Mouse (Mus musculus): Measurements from ENCODE around the gene Mttp.

Gene Mttp

DNA sequence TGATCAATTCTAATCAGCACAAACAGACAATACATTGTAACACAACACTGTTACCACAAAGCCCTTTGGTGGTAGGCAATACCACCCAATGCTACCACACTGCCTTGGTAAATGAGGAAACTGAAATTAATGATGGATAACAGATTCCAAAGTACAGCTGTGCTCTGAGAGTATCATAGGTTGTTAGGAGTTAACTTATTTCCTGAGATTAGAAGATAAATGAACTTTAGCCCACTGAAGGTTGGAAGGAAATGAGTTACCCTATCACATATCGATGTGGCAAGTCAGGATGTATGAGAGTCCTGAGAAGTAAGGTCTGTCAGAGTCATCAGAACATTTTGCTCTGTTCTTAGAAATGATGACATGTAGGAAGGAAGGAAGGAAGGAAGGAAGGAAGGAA lies 10.2 kb downstream of the Mttp start:
- DNase-seq (ENCODE audit: low spot score in 2 of 2): no peak

DNA sequence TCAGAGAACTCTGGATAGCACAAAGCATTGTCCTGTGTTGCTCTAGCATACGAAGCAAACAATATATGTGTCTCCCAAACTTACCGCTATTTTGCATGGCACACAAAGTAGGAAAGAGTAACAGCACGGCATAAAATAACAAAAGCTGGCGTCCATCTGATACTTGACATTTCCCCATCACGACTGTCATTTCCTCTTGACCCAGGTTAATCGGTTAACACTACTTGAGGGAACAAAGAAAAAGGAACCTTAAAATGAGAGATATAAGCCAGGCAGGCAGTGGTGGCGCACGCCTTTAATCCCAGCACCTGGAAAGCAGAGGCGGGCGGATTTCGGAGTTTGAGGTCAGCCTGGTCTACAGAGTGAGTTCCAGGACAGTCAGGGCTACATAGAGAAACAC lies 10.9 kb downstream of the Mttp start:
- no peak for DNase-seq (ENCODE audit: low spot score in 2 of 2)

DNA sequence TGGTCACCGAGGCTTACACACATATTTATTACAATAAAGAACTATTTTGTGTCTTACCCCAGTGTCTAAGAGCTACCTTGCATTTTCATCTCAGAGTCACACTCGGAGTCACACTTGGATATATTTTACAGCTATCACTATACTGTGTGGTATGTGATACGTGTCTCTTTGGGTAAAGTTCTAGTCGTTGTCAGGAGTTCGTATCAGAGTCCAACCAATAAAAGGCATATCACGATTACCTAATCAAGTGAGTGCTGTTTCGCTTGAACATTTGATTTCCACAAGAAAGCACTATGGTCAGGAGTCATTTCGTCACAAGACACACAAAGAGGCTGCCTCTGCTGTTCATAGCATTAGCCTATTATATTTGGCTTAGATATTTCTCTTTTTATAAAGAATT lies 11.3 kb downstream of the Mttp start:
- DNase-seq (ENCODE audit: low spot score in 2 of 2): no peak

DNA sequence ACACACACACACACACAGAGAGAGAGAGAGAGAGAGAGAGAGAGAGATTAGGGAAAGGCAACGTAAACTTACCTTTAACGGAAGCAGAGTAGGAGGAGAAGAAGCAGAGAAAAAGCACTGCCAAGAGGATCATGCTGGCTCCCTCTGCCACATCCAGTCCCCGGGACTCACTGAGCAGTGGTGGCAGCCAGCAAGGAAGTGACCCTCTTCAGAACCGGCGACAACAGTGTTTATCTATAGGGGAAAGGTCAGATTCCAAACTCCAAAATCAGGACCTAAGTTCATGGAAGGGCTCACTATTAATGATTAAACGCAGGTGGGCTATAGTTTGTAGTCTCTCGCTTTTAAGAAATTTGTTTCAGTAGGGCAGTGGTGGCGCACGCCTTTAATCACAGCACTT lies 13.6 kb downstream of the Mttp start:
- DNase-seq (ENCODE audit: low spot score in 2 of 2): no peak

DNA sequence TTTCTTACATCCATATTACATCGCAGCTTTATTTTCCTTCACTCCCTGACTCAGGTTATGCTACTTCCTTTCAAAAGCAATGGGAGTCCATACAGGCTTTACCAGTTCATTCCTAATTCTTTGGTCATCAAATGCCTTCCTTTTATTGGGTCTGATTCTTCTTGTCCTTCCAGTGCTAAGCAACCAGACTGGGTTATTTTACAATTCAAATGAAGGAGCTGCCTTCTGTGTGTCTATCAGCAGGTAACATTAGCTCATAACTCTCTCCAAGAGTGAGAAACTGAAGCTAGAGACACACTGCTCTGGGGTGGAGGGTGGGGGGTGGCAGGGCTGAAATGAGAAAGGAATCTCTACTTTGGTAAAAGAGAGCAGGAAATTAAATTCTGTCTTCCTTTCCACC lies 14.1 kb downstream of the Mttp start:
- DNase-seq (ENCODE audit: low spot score in 2 of 2): no peak

DNA sequence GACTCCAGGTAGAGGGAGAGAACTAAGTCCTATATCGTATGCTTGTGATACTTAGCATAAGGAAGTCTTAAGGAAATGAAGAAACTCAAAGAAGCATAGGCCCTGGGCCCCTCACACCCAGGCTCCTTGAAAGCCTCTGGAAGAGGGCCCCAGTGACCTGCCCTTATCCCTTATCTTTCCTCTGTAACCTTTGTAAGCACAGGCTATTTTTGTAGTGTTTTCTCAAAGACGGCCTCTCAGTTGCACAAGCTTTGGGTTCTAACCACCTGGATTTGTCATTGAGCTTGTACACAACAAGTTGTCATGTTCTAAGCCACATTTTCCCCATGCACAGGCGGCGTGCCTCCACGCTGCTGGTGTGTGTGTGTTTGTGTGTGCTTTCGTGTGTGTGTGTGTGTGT lies 15.7 kb downstream of the Mttp start:
- no peak for DNase-seq (ENCODE audit: low spot score in 2 of 2)

DNA sequence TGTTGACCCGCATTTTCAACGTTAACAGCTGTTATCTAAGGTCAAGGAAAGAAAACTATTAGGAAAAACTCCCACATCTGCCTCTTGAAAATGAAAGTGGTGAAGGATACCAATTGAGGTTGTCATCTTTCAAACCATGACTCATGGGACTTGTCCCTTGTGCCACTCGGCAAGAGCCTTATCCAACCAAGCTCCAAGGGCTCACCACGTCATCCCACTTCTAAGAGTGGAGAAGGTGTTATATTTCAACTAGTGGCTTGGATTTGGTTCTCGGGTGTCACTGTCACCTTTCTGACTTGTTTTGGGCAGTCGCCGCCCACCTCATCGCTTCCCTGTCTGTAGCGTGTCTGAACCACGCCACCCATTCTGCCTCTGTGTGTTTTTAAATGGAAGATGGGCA lies 20.9 kb downstream of the Mttp start:
- DNase-seq (ENCODE audit: low spot score in 2 of 2): no peak

DNA sequence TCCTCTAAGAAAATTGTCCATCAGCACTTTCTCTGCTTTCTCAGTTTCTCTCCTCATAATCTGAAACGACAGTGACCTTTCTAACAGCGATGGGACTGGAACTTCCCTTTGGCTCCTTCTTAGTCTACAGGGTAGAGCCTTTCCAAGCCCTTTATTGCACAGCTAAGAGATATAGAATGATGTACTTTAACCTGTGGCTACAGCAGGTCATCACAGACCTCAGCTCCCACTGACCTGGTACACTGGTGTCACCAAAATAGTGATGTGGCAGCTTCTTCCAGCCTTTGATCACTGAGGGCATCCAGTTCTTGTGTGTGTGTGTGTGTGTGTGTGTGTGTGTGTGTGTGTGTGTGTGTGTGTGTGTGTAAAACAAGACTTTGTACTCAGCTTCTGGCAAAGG lies 23.3 kb downstream of the Mttp start:
- DNase-seq (ENCODE audit: low spot score in 2 of 2): no peak

DNA sequence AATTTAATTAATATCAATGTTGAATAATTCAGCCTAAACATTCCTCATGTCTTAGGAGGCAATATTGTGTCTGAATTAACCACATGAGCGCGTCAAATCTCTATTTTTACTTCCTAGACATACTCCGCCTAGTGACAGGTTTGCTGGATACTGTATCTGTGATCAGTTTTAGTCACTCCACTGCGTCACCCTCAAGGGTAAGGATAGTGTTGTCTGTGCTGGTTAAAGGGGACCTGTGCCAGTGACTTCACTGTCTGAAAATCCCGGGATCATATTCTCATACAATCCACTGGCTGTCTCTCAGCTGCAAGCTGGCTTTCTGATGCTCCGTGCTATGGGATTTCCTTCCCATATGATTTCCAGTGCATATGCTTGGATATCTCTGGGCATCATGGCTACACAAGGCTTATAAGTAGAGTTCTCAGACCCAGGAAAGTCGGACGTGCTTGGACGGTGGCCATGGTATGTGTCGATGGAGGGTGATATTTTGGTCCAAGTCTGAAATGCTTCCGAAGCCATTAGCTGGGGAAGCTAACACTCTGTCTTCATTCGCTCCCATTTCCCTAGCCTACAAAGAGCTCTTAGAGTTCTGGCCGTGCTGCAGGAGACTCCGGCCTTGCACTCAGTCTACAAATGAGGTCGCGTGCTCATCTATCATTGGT lies 25.2 kb downstream of the Mttp start:
- no peak for DNase-seq (ENCODE audit: low spot score in 2 of 2)

DNA sequence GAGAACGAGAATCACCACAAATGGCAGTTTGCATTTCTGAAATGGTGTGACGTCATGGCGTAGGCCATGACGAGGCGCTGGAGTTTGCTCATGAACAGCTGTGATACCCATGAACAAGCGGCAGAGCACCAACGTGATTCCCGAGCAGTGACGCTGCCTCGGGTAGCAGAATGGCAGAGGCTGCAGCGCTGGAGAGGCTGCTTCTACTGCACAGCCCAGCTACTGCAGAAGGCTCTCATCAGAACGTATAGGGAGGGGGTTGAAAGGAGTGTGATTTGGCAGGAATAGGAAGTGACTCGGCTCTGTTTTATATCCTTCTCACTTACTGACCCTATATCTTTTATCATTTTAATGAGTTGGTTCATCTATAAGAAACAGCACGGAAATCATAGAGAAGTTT lies 25.9 kb downstream of the Mttp start:
- DNase-seq (ENCODE audit: low spot score in 2 of 2): no peak

DNA sequence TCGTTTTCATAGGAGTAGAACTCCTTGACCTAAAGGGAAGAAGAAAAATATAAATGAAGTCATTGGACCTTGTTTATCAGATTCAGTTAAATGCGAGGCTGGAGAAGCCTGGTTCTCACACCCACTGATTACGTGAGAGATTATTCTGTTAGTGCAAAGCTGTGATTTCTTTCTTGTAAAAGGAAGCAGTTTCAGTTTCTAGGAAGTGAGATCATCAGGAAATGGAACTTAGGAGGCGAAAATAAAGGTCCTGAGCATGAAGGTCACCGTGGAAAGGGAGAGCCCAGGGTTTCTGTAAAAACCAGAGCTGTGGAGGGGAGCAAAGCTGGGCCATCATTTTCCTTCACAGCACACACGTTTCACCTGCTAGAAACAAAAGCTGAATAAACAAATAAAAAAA lies 26.4 kb downstream of the Mttp start:
- DNase-seq (ENCODE audit: low spot score in 2 of 2): no peak

DNA sequence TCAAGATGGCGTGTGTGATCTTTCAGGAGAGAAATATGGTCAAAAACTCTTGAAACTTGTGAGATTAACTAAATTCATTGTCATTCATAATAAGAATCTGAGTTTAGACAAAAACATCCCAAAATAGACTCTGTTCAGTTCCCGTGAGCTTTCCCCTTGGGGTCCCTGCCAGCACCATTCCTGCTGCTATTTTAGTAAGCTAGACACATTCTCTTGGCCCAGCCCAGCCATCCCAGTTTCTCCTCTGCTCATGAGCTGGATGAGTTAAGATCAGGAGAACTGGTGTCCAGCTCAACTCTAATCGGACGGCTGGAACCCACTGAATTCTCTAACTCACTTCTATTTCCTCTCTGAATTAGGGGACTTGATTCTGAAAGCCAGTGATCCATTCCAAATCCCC lies 27.9 kb downstream of the Mttp start:
- no peak for DNase-seq (ENCODE audit: low spot score in 2 of 2)

DNA sequence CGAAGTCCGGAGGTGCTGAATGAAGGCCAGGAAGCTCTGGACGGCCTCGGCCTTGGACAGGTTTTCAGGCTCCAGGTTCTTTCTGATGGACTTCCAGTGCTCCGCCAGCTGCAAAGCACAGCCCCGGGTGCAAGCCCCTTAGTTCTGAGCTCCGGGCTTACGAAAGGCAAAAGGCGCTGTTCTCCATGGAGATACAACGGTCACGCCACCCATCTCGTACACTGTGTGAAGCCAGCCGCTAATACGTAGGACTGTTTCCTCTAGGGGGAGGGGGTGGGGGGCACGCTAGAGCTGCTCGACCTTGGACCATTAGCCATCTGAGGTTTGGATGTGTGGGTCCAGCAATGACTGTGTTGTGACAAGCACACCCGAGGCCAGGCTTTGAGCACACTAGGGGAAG lies 30.7 kb downstream of the Mttp start:
- no peak for DNase-seq (ENCODE audit: low spot score in 2 of 2)

DNA sequence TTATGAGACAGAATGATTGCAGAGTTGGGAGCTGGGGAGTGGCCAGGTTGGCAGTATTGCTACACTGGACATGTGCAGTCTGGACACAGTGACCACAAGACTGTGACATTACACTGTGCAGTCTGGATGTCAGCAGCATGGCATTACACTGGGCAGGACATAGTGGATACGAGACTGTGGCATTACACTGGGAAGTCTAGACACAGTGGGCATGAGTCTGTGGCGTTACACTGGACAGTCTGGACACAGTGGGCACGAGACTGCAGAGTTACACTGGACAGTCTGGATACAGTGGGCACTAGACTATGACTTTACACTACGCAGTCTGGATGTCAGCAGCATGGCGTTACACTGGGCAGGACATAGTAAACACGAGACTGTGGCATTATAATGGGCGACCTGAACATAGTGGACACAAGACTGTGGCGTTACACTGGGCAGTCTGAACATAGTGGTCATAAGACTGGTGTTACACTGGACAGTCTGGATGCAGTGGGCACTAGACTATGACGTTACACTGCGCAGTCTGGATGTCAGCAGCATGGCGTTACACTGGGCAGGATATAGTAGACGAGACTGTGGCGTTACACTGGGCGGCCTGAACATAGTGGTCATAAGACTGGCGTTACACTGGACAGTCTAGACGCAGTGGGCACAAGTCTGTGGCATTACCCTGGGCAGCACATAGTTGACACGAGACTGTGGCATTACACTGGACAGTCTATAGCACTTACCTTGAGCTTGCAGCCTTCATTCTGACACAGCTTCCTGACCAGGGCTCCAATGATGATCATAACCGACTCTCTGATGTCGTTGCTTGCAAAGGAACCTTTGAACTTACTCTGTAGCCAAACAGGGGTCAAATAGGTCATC lies 33.6 kb downstream of the Mttp start:
- DNase-seq (ENCODE audit: low spot score in 2 of 2): no peak

DNA sequence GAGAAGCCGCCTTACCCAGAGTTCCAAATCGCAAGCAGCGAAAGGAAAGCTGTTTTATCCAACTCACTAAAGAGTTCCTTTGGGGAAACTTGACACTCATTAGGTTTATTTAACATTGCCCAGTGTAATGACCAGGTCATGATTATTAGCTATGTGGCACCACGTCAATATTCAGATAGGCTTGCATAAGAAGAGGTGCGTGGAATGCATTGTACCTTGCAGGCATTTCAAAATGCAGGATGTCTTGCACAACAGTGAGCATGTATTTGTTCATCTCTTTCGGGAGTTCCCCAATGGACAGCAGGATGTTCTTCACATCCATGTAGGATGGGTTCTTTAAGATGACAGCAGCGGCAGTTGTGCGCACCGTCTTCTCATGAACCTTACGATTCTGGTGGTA lies 37.9 kb downstream of the Mttp start:
- no peak for DNase-seq (ENCODE audit: low spot score in 2 of 2)

DNA sequence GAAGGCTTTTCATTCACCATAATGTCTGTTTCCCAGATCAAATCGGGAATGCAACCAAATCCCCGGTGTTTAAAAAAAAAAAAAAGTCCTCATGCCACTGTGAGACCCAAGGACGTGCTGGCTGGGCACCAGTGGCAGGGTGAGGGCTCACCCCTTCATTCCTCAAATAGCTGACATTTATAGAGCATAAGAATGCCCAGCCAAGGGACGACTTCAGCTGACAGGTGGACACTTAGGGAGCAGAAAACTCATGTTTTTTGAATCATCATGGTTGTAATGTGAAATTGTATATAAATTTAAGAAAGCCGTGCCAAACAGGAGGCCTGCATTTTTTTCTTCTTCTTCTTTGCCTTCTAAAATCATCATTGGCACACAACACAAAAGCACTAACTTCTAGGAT lies 39.7 kb downstream of the Mttp start:
- DNase-seq (ENCODE audit: low spot score in 2 of 2): no peak

DNA sequence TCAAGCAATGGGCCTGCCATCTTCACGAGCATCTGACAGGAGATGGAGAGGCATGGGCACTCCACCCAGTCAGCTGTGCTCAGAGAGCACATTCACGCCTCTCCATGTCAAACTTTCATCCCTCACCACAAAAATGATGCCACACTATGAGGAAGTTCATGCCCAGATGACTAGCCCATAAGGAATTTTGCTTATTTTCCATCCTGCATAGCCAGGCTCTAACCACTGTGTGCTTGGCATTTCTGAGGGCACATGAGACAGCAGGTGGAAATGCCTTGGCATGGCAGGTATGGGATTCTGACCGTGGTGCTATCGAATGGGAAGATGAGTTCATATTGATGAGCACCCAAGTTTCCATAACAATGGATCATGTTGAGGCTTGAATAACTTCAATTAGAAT lies 41.1 kb downstream of the Mttp start:
- no peak for DNase-seq (ENCODE audit: low spot score in 2 of 2)

DNA sequence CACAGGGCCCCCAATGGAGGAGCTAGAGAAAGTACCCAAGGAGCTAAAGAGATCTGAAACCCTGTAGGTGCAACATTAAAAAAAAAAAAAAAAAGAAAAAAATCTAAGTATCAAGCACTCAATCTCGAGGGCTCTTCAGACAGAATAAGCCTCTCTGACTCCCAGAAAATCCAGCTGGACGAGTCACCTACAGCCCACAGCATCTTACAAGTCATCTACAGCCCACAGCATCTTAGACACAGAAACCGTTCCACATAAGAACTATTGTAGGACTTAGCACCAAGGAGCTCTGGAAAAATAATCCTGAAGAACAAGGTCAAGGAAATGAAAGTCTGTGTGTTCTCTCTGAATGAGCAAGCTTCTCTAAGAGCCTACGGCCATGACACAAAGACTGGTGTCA lies 42.8 kb downstream of the Mttp start:
- DNase-seq (ENCODE audit: low spot score in 2 of 2): no peak

DNA sequence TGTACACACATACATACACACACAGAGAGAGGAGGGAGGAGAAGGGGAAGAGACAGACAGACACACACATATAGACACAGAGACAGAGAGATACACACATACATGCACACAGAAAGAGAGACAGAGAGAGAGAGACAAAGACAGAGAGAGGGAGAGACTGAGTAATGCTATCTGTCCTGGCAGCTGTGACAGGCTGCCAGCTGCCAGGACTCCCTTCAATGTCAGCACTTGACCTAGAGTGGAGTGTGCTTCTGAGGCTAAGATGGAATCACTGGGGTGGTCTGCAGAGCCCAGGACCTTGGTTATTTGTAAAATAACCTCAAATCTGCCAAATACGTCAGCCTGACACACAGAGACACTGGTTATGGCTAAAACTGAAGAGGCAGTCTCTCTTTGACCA lies 47.0 kb downstream of the Mttp start:
- DNase-seq (ENCODE audit: low spot score in 2 of 2): no peak

DNA sequence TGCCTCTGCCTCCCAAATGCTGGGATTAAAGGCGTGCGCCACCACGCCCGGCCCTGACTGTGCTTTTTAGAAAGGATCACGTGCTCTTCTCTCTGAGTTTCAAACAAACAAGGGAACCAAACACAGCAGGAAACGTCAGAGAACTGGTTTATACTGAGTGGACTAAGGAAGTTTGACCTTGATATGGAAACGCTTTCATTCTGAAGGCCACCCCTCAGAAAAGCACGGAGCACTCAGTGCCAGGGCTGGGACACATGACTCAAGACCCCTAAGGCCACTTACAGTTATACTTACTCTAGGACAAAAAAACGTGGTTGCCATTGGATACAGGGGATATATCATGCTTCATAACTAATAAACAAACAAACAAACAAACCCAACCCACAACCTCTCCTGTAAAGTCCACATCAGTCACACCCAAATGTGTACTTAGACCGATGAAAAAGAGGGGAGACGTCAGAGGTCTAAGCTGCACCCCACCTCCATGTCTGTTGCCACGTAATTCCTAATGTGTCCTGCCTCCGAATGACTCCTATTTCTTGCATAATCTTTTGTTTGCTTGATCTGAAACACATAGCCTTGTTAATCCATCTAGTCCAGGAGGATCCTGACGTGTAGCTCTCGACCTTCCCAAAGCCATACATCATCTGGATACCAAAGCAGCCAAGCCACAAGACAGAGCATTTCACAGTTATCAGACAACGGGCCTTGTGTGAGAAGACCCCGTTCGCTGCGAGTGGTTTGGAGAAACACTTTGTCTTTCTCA lies 48.3 kb downstream of the Mttp start:
- DNase-seq (ENCODE audit: low spot score in 2 of 2): no peak

DNA sequence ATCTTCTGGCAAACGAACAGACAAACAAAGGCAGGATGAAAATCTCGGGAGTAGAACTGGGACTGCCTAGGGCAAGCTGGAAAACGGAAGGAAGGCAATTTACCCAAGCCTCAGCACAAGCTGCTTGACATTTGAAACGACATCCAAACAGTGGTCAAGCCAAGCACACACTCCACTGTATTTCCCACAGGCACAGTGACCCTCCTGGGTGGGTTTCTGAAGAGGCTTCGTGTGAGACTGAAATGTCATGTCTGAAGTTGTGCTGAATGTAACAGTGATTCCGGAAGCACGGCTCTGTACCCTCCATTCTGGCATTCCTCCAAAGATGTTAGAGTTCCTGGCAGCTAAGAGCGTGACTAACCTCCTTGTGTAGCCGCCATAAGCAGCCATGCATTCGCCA lies 49.0 kb downstream of the Mttp start:
- DNase-seq (ENCODE audit: low spot score in 2 of 2): no peak

DNA sequence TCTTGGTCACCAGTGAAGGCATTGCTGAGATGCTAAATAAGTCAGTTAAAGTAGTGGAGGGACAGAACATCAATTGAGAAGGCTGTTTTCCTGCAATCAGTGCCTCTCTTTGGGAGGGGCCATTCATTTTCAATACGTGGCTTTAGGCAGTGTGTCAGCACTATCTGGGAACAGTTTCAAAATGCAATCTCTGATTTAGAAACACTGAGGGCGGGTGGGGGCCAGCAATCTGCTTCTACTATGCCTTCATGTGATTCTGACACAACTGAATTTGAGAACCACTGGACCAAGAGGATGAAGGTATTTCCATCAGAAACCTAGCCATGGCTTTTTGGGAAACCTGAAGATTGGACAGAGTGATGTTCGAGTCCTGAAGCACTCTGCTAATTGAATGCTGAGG lies 49.5 kb downstream of the Mttp start:
- peak; percentile 30 to 54 for DNase-seq (ENCODE audit: low spot score in 2 of 2)

DNA sequence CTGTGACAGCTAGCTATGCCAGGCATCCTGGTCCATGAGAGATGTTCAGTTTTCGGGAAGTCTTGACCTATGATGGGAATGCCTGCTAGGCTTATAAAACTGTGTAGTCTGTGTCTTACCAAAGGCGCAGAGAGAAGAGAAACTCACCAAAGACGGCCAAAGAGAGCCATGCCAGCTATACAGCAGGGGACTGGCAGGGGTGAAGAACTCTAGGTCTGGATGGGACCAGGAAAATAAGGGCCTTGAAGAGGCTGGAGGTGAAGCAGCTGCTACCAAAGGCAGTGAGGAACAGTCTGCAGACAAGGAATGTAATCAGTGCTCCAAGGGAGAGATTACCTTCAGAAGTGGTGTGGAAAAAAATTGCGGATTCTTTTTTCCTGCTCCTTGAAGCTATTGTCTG lies 60.9 kb downstream of the Mttp start:
- DNase-seq (ENCODE audit: low spot score in 2 of 2): no peak

Data from right cerebral cortex, postnatal 36 days (tissue).